Mouse (Mus musculus): ENCODE measurements at regions not wholly inside any gene's neighbourhood (a gene's known extent, or its start where the extent isn't known, plus 50 kb on each side); places are given as distances from the start of the nearest gene placed in this dataset.

- no peak for DNase-seq
Observed at GRCm38 (mm10) chr7:69994540-69995303, 371.8 kb downstream of the Nr2f2 start.

- DNase-seq, result peak; percentile 6
Observed at GRCm38 (mm10) chr7:69992383-69993327, 373.9 kb downstream of the Nr2f2 start.

DNA sequence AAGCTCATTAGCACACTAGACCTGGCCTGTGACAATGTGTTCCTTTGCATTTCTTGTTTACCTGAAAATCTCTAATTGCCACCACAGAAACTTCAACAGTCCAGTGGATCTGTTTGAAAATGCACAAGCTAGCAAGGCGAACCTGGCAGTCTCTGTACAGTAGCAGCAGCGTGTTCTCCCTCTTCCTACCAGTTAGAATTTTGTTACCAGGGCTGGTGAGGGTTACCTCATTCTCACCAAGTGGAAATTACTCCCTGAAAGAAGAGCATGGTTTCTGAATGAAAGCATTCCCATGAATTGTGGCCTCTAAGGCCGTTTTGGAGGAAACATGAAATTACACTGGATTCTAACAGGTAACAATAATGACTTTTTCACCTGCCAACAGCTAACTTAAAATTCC is 374.6 kb downstream of the Nr2f2 start:
- DNase-seq, result no peak

GRCm38 (mm10) chr7:69988704-69989103 is 377.8 kb downstream of the Nr2f2 start:
- DNase-seq, result no peak

DNA sequence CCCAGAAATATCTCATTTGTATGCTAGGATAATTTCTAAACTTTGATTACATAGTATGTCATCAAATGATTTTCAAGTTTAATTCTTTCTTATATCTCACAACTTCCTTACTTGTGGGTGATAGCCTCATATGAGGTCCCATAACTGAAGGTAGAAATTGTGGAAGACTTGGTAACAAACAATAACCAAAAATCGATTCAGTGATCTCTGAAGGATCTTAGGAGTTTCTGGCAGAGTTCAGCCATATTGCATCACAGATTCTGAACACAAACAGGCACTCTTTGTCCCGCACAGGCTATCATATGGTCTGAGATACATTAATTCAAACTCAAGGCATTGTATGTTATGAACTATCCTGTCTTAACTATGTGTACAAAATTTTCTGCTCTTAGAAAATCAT is 385.2 kb downstream of the Nr2f2 start:
- DNase-seq, result no peak

DNA sequence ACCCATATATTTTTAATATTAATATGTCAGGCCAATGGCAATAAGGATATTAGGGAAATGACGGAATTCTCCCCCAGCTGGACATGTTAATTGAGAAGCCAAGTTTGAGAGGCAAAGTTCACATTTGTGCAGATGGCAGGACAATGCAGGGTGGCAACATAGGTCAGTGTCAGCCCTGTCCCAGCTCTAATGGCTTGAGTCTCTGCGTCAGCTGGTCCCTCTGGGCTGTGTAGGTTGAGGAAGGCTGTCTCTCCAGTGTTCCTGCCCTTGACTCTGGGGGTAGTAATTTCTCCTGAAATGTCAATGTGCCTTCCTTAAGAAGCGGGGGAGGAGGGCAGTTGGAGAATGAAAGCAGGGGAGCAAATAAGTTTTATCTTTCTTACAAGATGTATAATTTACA is 390.2 kb downstream of the Nr2f2 start:
- no peak for DNase-seq

- peak; percentile 19 for DNase-seq
Observed at GRCm38 (mm10) chr7:69964002-69964401, 402.5 kb downstream of the Nr2f2 start.

DNA sequence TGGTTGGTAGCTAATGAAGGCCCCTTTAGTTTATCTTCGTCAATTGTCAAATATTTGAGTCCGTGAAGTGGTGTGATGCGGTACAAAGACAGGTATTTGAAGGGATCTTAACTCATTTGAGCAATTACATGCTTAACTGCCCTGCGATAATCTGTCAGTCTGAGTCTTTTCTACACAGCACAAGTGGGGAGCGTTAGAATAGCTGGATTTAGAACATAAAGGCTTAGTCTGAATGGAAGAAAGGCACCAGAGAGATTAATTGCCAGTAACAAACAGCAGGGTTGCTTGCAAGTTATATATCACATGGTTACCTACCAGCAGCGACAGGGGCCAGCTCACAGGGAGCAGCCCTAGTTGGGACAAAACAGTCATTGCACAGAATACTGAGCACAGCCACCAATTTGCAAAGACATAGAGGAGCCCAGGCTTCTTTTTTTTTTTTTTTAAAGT is 416.3 kb downstream of the Nr2f2 start:
- no peak for DNase-seq

DNA sequence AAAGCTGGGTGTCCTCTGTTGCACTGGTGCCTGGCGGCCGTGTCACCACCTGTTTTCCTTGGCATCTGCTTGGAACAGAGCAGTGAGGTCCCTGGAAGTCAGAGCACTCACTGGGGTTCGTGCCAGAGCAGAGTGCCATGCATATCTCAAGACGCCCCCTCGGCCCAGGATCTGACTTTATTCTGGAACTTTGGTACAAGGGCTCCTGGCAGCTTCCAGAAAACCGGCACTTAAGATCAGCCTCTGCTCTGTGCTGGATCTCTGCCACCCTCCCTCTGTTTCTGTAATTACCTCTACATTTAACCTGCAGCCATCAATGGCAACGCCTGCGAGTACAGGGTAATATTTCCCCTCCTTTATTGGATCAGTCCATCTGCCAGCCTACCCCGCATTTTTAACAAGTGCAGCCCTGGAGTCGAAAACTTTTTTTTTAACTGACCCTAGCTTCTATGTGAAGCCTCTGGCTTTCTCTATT is 416.9 kb downstream of the Nr2f2 start:
- DNase-seq, result no peak

GRCm38 (mm10) chr7:69946396-69946795 is 420.1 kb downstream of the Nr2f2 start:
- no peak for DNase-seq

GRCm38 (mm10) chr7:69941881-69942280 is 424.7 kb downstream of the Nr2f2 start:
- DNase-seq, result no peak

DNA sequence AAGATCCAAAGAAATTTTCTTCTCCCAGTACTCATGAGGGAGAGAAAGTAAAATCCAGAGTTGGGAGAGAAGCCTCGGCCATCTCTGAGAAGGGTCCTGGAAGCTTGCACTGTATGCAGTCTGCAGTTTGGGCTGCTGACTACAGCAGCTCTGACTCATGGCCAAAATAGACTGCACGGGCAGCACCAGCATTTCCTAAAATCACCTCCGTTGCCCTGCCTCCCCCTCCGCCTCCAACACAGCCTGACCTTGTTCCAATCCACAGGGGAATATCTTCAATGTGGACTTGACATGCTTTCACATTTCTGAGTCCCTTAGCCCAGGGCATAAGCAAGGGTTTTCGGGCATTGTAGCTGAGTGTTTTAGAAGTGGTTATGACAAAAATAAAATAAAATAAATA is 441.3 kb downstream of the Nr2f2 start:
- DNase-seq, result no peak

DNA sequence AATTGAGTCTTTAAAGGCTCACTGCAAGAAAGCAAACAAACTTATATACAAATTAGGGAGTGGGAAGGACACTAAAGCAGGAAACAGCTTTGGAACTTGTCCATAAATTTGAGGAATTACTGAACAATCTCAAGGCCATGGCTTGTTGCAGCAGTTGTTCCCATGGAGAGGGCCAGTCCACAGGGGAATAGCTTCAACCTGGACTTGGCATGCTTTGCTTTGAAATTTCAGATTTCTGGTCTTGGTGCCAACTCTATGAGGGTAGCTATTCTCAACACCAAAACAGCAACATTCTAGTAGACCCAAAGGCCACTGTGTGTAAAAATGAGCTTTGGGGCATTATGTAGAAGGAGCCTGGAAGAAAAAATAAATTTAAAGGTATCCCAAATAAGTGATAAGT is 442.0 kb downstream of the Nr2f2 start:
- DNase-seq, result no peak

GRCm38 (mm10) chr7:69911760-69912159 is 454.8 kb downstream of the Nr2f2 start:
- no peak for DNase-seq

DNA sequence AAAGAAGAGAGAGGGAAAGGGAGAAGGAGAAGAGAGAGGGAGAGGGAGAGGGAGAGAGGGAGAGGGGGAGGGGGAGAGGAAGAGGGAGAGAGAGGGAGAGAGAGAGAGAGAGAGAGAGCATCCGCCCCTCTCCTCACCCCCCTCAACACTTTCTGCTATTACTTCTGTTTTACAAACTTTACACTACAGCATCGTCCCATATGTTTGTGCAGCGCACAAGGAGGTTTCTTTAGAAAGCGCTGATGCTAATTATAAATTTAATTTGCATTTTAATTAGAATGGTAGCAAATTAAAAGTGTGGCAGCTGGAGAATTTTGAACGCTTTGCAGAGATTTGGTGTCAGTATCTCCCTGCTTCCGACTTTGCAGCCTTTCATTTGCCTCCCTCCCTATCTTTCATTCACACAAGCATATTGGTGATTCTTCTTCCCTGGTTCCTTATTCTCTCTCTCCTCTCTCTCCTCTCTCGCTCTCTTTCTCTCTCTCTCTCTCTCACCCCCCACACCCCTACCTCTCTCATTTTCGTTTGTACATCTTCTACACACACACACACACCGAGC is 476.0 kb downstream of the Nr2f2 start:
- DNase-seq, result no peak

GRCm38 (mm10) chr7:69888251-69888650 is 478.3 kb downstream of the Nr2f2 start:
- no peak for DNase-seq

- DNase-seq, result no peak
Observed at GRCm38 (mm10) chr7:69877031-69877430, 489.5 kb downstream of the Nr2f2 start.

GRCm38 (mm10) chr7:69865801-69866200 is 500.7 kb downstream of the Nr2f2 start:
- no peak for DNase-seq

DNA sequence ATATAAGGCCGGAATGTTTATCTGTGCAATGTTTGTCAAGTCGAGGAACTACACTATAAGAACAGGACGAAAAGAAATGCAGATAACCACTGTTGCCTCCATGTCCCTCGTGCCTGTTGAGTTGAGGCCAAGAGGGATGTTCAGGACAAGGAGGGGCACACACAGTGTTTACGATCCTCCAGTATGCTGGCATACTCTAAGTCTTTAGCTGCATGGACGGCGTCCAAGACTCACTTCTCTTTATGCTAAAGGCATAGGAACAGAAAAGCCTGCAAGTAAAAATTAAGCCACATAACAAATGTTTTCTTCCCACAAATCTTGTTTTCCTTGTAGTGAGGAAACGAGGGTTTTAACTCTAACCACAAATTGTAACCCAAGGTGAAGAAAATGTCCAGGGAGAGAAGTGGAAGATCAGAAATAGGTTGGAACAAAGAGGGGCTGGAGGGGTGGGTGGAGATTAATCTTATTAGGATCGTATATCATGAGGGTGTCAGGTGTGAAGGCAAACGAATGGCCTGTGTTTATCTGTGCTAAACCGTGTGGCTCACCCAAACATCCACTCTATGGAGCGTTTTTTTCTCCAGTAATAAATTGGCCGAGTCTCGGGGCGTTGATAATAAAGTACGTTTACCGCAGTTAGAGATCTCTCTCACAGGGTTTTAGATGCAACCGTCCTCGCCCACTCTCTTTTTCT is 521.8 kb downstream of the Nr2f2 start:
- DNase-seq, result no peak

- DNase-seq, result no peak
Observed at GRCm38 (mm10) chr7:69837379-69837778, 529.2 kb downstream of the Nr2f2 start.

- no peak for DNase-seq
Observed at GRCm38 (mm10) chr7:69827251-69827650, 539.3 kb downstream of the Nr2f2 start.

- DNase-seq, result no peak
Observed at GRCm38 (mm10) chr7:69820570-69820969, 546.0 kb downstream of the Nr2f2 start.

DNA sequence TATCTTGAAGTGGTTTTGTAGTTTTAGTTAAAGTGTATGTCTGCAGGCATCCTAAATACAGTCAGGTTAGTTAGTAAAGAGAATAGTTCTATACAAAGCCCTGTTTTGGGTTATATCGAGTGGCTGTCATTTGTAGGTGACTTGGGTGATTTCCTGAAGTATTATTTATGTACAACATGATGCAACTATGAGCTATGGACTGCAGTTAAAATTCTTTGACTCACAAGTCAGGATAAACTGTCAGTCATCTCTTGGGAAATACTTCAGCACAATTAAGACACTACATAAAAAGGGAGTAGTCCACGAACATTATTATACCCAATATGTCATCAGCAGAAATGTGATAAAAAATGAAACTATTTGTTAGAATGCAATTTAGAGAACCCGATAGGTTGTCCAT is 554.2 kb downstream of the Nr2f2 start:
- DNase-seq, result no peak

Data from lung, postnatal 10 days (tissue).